In the genomic region with DNA sequence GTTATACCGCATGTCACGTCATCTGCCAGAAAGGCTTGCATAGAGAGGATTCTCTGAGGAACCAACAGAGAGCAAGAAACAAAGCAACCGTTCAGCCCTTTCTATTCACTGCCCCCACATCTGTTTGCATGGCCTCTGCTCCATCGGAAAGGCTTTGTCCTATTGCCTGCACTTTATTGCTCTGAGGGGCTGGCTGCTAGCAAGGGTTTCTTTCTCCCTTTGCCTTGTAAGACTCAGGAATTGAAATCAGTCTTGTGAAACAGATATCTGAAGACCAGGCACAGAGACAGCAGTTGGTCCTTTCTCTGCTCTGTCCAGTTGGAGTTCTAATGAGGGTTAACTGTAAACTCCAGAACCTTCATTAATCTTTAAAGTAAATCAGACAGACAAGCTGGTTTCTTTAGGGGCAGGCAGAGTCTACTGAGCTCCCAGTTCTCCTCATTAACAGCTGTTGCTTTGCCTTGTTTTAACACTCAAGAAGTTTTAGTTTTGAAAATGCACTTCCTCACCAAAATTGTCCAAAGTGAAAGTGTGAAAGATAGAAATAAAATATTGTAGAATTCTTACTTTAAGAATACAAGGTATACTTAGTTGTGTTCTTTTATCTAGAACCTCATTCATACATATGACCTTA, we compare ENCODE assay signal across 10 mouse cellular contexts.
DNase-seq lines count a peak whose midpoint lies in the region; ATAC-seq lines count a peak whose summit lies in the region.
"Had no signal": no experiment of that assay in that cellular context is flagged by ENCODE, and none has a peak within 500 bp of the region (broad histone marks: within the 10 kb centered on the region; RNA-seq: fewer than 3 reads in every experiment).

No protein-coding gene starts in this region.

- intact Hi-C loops in left cerebral cortex, postnatal 25 days (cut with DNase I) = no loop called here
- intact Hi-C loops in left cerebral cortex, postnatal 10 days (cut with DNase I) = no loop called here

- WGBS in embryonic facial prominence, embryonic 12.5 days = 12% methylated on average over 4 of the region's 4 CpGs
- 11% methylated on average over 4 of the region's 4 CpGs for WGBS in hindbrain, embryonic 16.5 days
- WGBS in midbrain, embryonic 15.5 days = 11% methylated on average over 4 of the region's 4 CpGs
- WGBS in heart, embryonic 12.5 days = 56% methylated on average over 4 of the region's 4 CpGs

- no peaks in the 10 kb centered on the region for H3K9me3 ChIP-seq in embryonic facial prominence, embryonic 12.5 days
- H3K9me3 ChIP-seq in hindbrain, embryonic 16.5 days (ENCODE audit: control insufficient read depth, low read length) = no peaks in the 10 kb centered on the region
- no peaks in the 10 kb centered on the region for H3K9me3 ChIP-seq in midbrain, embryonic 15.5 days
- H3K9me3 ChIP-seq in heart, embryonic 12.5 days (replicated peaks) = no peaks in the 10 kb centered on the region

- no peak overlapping the region for H3K4me2 ChIP-seq in embryonic facial prominence, embryonic 12.5 days (replicated peaks)
- 0 out of 2 replicates have a peak overlapping the region, but pooled peaks have one; percentile 1 for H3K4me2 ChIP-seq in hindbrain, embryonic 16.5 days (ENCODE audit: low read length)
- peak overlapping the region; percentile 11; the same call in 1 of the 2 replicates for H3K4me2 ChIP-seq in midbrain, embryonic 15.5 days
- no peak overlapping the region for H3K4me2 ChIP-seq in heart, embryonic 12.5 days

- no peak overlapping the region for H3K9ac ChIP-seq in embryonic facial prominence, embryonic 12.5 days
- H3K9ac ChIP-seq in hindbrain, embryonic 16.5 days (ENCODE audit: low read depth, low read length) = no peak overlapping the region
- no peak overlapping the region for H3K9ac ChIP-seq in midbrain, embryonic 15.5 days
- no peak overlapping the region for H3K9ac ChIP-seq in heart, embryonic 12.5 days

- no peak for ATAC-seq in embryonic facial prominence, embryonic 12.5 days (ENCODE audit: insufficient number of reproducible peaks, insufficient read depth, low FRiP score, low TSS enrichment)
- peak; percentile 44; the same call in 1 of the 2 replicates for ATAC-seq in hindbrain, embryonic 16.5 days
- peak; percentile 65 for ATAC-seq in midbrain, embryonic 15.5 days (replicated peaks)
- no peak for ATAC-seq in megakaryocyte, adult 5-6 weeks (ENCODE audit: poor library complexity, severe bottlenecking)
- ATAC-seq in heart, embryonic 12.5 days (ENCODE audit: insufficient number of reproducible peaks, low FRiP score) = no peak

- H3K4me3 ChIP-seq in embryonic facial prominence, embryonic 12.5 days = no peak overlapping the region
- H3K4me3 ChIP-seq in hindbrain, embryonic 16.5 days (ENCODE audit: low read length) = no peak overlapping the region
- H3K4me3 ChIP-seq in midbrain, embryonic 15.5 days = no peak overlapping the region
- H3K4me3 ChIP-seq in heart, embryonic 12.5 days = no peak overlapping the region

- peak; percentile 34 for DNase-seq in brain, adult 2 months (ENCODE audit: low read depth, low spot score)
- DNase-seq in left cerebral cortex, postnatal 25 days (ENCODE audit: low spot score in 2 of 2) = no peak
- DNase-seq in left cerebral cortex, postnatal 10 days (ENCODE audit: extremely low spot score in 1 of 2, low spot score in 2 of 2) = no peak
- DNase-seq: cerebellum, adult 8-10 months; heart, postnatal 36 days had no signal

- H3K27me3 ChIP-seq in embryonic facial prominence, embryonic 12.5 days = no peaks in the 10 kb centered on the region
- no peaks in the 10 kb centered on the region for H3K27me3 ChIP-seq in hindbrain, embryonic 16.5 days (replicated peaks; ENCODE audit: control insufficient read depth, insufficient read depth, low read length)
- no peaks in the 10 kb centered on the region for H3K27me3 ChIP-seq in midbrain, embryonic 15.5 days (replicated peaks)
- H3K27me3 ChIP-seq in heart, embryonic 12.5 days (replicated peaks) = no peaks in the 10 kb centered on the region

- peak overlapping the region; percentile 86 for H3K27ac ChIP-seq in embryonic facial prominence, embryonic 12.5 days
- peak overlapping the region; percentile 1; the same call in 1 of the 2 replicates for H3K27ac ChIP-seq in hindbrain, embryonic 16.5 days (ENCODE audit: low read depth, low read length)
- H3K27ac ChIP-seq in midbrain, embryonic 15.5 days = peak overlapping the region; percentile 55
- H3K27ac ChIP-seq in heart, embryonic 12.5 days (ENCODE audit: poor library complexity, severe bottlenecking) = no peak overlapping the region

- H3K4me1 ChIP-seq in embryonic facial prominence, embryonic 12.5 days = peaks cover 34% of the 10 kb centered on the region
- peaks cover 9% of the 10 kb centered on the region for H3K4me1 ChIP-seq in hindbrain, embryonic 16.5 days (ENCODE audit: control insufficient read depth, insufficient read depth, low read depth, low read length)
- H3K4me1 ChIP-seq in midbrain, embryonic 15.5 days = peaks cover 24% of the 10 kb centered on the region
- peaks cover 17% of the 10 kb centered on the region for H3K4me1 ChIP-seq in heart, embryonic 12.5 days (replicated peaks)

- H3K36me3 ChIP-seq in embryonic facial prominence, embryonic 12.5 days = no peaks in the 10 kb centered on the region
- no peaks in the 10 kb centered on the region for H3K36me3 ChIP-seq in hindbrain, embryonic 16.5 days (ENCODE audit: control insufficient read depth, insufficient read depth, low read length)
- no peaks in the 10 kb centered on the region for H3K36me3 ChIP-seq in midbrain, embryonic 15.5 days (replicated peaks)
- H3K36me3 ChIP-seq in heart, embryonic 12.5 days = no peaks in the 10 kb centered on the region

Comparison
In these comparisons a context has a peak if more than half of its experiments do, and no peak if none do; other contexts are left out.
1. ATAC-seq: peak in hindbrain, embryonic 16.5 days (single experiment) and midbrain, embryonic 15.5 days (single experiment); none in embryonic facial prominence, embryonic 12.5 days (single experiment), megakaryocyte, adult 5-6 weeks (single experiment) and heart, embryonic 12.5 days (single experiment).
2. H3K4me2 ChIP-seq: peak in hindbrain, embryonic 16.5 days (single experiment) and midbrain, embryonic 15.5 days (single experiment); none in embryonic facial prominence, embryonic 12.5 days (single experiment) and heart, embryonic 12.5 days (single experiment).